Mouse (Mus musculus) frontal cortex, postnatal 14 days (tissue): ENCODE measurements around the gene Rpap3.

Experiments
- DNase-seq, 2 experiments: peaks; one replicate each; pipeline ENCODE4 v3.0.0; 2022; ENCODE audit warnings: low spot score in 2 of 2

Rpap3 gene

DNA sequence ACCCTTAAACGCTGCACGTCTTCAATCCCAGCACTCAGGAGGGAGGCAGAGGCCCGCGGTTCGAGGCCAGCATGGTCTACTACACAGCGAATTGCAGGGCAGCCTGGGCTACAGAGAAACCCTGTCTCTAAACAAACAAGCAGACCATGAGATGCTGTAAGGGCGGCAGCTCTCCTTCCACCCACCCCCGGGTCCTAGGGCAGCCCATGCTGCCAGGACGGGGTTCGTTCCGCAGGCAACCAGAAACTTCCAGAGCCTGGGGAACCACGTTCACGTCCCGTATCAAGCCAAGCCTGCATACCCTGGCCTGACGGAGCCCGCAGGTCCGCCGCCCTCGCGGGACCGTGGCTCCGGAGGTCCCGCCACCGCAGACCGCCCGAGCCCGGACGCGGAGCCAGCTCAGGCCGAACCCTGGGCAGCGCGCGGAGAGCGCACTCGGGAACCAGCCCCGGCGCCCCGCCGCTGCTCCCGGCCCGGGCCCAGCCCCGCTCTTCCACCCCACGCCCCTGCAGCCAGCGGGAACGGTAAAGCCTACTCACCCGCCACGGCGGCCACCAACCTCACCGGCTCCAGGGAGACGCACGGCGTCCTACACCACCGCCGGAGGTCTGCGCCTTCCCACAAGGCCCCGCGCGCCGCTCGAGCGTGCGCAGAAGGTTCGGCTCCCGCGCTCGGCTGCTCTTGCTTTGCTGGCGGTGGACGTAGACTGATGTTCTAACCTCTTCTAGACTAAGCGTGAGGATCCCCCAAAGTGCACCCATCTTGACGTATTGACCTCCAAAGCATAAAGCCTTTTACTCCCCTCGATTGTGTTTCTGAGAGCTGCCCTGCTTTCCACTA lies at the start of gene Rpap3:
Rpap3 (minus strand) TSS at position 615 of the 840 bp plus-strand sequence.
- peak; percentile 53 to 81 for DNase-seq

GRCm38 (mm10) chr15:97755361-97755760 lies 49.7 kb upstream of the Rpap3 start:
- DNase-seq: no peak

DNA sequence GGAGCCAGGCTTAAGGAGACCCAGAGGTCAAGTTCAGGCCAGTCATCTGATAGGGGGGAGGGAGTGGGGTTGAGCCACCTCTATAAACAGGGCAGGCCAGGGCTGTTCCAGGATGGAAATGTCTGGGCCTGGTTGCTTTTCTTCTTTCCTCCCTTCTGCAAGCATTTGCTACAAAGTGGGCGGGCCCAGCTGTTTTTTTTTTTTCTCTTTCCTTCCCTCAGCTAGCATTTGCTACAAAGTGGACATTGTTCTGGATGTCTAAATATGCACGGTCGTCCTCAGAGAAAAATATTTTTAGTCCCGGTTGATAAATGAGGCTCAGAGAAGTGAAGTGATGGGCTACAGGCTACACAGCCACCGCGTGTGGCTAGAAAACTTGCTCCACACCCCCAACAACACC lies 48.9 kb upstream of the Rpap3 start:
- no peak for DNase-seq

GRCm38 (mm10) chr15:97752491-97752890 lies 46.9 kb upstream of the Rpap3 start:
- no peak for DNase-seq

DNA sequence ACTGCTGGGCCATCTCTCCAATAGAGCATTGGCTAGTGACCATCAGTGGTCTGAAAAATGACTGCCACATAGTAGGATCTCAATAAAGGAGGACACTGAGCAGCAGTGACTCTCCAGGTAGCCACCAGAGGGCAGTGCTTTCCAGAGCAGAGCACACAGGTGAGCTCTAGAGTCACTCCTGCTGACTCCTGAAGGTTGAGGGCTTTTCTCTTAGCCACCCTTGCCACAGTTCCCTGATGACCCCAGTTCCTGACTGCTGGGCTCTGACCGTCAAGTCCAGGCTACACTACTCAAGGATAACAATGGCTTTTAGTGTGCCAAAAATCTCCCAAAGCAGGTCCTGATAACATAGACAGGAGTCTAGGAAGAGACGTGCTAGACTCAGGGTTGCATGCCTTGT lies 46.1 kb upstream of the Rpap3 start:
- no peak for DNase-seq

GRCm38 (mm10) chr15:97750697-97751096 lies 45.1 kb upstream of the Rpap3 start:
- peak; percentile 70 to 86 for DNase-seq

DNA sequence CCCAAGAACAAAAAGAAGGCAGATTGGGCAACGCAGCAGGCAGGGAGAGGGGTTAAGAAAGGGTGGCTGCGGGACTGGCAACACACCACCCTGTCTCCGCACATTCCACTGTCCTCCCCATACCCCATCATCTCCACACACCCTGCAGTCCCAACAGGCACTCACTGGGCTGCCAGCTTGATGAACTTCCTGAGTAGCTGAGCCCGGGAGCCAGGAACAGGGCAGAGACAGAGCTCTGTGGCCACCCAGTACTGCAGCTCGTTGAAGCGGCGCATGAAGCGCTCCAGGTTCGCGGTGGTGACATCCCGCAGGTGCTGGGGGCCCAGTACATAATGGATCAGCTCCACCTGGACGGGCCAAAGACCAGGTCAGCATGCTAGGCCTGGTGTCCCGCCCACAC lies 44.2 kb upstream of the Rpap3 start:
- DNase-seq: no peak

- DNase-seq: no peak
These were observed 43.8 kb upstream of the Rpap3 start for GRCm38 (mm10) chr15:97749397-97749796.

GRCm38 (mm10) chr15:97748964-97749363 lies 43.3 kb upstream of the Rpap3 start:
- no peak for DNase-seq

DNA sequence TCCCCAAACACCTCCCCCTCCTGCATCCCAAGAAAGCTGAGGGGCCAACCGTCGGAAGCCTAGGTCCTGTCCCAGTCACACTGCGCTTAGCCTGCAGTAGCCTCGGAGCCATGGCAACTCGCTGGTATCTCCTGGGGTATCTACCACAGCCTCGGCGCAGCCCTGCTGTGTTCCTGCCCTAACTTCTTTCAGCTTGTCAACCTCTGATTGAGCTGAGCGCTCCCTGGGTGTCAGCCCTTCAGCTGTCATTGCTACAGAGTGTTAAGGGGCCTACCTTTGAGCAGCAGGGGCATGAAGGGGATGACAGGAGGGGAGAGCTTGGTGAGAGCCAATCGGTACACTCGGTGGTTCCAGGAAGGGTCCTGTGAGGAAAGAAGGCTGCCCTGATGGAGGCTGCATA lies 42.7 kb upstream of the Rpap3 start:
- DNase-seq: no peak

- no peak for DNase-seq
These were observed 41.9 kb upstream of the Rpap3 start for GRCm38 (mm10) chr15:97747486-97747885.

DNA sequence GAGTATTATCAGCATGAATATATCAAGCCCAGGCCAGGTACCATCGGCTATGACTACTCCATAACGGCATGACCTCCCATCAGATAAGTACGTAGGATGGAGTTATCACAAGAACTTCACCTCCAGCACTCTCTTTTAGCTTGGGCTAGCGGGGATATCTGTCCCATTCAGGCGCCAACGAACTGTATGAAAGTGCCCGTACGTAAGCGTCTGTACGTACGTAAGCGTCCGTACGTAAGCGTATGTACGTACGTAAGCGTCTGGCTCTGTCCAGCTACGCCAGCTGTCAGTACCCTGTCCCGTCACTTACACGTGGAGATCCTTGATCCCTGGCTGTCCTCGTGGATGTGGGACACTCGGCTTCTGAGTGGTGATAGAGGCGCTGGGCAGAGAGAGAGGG lies 41.1 kb upstream of the Rpap3 start:
- no peak for DNase-seq

DNA sequence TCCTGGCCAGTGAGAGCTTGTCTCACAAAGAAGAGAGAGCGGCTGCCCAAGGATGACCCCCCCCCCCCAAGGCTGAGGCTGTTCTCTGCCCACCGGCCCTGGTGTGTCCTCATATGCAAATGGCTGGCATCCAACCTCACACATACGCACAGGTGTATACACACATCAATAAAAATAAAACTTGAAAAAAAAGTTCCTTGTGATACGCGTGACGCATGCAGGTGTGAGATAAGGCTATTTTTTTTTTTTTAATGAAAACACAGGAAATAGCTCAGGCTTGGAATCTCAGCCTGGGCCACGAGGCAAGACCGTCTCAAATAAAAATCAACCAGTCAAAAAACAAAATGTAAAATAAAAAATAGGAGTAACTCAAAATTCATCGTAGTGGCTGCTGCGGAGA lies 40.7 kb upstream of the Rpap3 start:
- no peak for DNase-seq

GRCm38 (mm10) chr15:97745331-97745730 lies 39.7 kb upstream of the Rpap3 start:
- no peak for DNase-seq

- no peak for DNase-seq
These were observed 39.3 kb upstream of the Rpap3 start for GRCm38 (mm10) chr15:97744930-97745329.

DNA sequence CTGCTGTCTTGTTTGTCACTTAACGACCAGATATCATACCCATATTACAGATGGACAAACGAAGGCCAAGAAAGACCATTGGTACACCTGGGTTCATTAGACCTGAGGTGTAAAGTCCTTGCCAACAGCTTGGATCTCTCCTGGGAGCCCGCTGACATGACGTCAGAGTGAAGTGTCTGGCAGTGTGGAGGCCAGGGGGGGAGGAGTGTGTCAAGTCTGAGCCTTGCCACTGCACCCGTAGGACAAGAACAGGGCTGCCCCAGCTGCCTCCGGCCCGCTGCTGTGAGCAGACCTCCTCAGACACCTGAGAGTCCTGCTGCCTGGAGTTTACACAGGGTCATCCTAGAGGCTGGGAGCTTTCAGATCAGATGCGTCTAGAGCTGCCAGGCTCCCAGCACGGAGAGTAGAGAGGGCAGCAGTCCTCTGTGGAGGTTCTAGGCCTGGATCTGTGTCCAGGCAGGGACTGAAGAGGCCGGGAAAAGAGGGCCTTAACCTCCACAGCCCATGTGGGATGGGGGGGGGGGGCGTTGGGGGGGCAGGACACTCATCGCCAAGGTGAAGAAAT lies 38.4 kb upstream of the Rpap3 start:
- DNase-seq: no peak

DNA sequence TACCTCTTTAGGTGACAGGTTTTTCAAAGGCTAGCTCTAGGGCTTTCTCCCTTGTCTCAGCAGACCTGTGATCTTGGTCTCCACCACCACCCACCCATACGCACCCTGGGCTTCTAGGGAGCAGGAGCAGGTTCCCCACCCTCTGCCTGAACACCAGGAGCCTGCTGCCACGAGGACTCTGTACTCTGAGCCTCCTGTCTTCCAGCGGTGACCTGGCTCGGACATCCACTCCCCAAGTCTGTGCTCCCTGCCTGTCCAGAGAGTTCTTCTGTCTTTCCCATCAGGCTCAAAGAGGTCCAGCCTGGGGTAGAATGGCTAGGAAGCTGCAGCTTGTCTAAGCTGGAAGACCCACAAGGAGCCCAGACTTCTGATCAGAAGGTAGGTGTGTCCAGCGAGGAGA lies 37.6 kb upstream of the Rpap3 start:
- no peak for DNase-seq

DNA sequence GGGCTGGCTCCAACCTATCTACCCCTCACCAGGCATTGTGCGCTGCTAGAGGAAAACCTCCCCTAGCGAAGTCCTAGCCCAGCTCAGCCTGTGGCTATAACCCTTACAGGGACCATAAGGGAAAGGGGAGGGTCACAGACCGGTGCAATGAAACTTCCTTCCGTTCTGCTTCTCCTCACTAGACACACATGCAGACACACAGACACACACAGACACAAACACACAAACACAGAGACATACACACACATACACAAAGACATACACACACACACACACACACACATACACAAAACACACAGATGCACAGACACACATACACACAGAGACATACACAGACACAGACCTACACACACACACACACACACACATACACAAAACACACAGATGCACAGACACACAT lies 37.0 kb upstream of the Rpap3 start:
- DNase-seq: no peak

GRCm38 (mm10) chr15:97742074-97742473 lies 36.4 kb upstream of the Rpap3 start:
- DNase-seq: no peak

DNA sequence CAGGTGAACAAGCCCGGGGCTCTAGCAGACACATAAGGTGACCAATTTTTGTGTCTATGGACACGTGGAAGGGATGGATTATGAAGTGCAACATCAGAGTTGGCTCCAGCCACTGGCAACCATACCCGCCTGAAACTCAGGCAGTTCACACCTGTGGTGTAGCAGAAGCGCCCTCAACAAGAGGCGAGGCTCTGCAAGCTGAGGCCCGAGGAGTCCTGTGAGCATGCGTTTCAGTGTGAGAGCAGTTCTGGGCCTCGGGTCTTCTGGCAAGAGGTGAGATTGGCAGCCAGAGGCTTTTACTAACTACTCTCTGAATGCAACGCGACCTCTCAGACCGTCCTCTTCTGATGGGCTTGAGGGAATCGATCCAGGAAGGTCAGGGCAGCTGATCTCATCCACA lies 36.0 kb upstream of the Rpap3 start:
- no peak for DNase-seq

- no peak for DNase-seq
These were observed 34.7 kb upstream of the Rpap3 start for GRCm38 (mm10) chr15:97740283-97740732.

- no peak for DNase-seq
These were observed 33.3 kb upstream of the Rpap3 start for GRCm38 (mm10) chr15:97738923-97739322.

GRCm38 (mm10) chr15:97731988-97732387 lies 26.4 kb upstream of the Rpap3 start:
- no peak for DNase-seq
